Mouse (Mus musculus) spleen, adult 2 months (tissue): ENCODE measurements around the gene Smyd3.

Source experiments
- CTCF ChIP-seq: fragments of 200-500 bp; IDR thresholded peaks from 2 replicates; pipeline ENCODE4 v1.5.1; 2011; ENCODE audit warnings: mild to moderate bottlenecking, inconsistent platforms; ENCODE audit not compliant: insufficient read depth, insufficient read length, insufficient replicate concordance; ENCODE audit errors: extremely low read depth
- POLR2A ChIP-seq: fragments of 200-500 bp; IDR thresholded peaks from 2 replicates; pipeline ENCODE4 v1.6.1; 2011; ENCODE audit warnings: low read depth, low read length, inconsistent platforms

DNA sequence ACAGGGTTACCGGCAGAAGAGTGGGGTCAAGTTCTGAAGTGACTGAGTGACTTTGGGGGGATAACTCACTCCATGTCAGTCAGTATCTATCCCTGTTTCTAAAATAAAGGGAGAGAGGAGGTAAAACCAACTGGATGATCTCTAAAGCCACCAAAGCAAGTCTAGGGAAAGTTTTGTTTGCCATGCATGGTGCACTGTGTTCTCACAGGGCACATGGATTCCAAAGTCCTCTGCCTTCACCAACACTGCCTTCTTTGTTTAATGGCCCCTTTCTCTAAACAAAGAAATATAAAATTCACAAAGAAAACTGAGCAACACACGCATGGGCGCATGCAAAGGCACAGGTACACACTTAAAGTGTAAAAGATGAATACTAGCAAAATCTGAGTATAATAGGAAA lies 403.5 kb downstream of the Smyd3 start:
- TF ChIP-seq CTCF (no peak), POLR2A (no peak)
